Mouse (Mus musculus): ENCODE measurements around the gene Ppp1r21. TPM values are rescaled to one million over a fixed set of nuclear protein-coding genes. Genes with fewer than 3 reads are reported as not detected.
A peak's percentile ranks its signal among the peaks of the same experiment; 100 is the strongest.

Gene Ppp1r21
- polyA plus RNA-seq, 1 experiment from 2014 or later: 19.6 TPM

GRCm38 (mm10) chr17:88613721-88614120, 83.8 kb downstream of the Ppp1r21 start:
- 82% methylated on average over 3 of the region's 3 CpGs for WGBS
- no peaks in the 10 kb centered on the region for H3K27me3 ChIP-seq (ENCODE audit: insufficient read depth, poor library complexity, severe bottlenecking)
- no peaks in the 10 kb centered on the region for H3K9me3 ChIP-seq
- H3K36me3 ChIP-seq: peaks cover 4% of the 10 kb centered on the region; the same call in 1 of the 2 replicates
- H3K4me3 ChIP-seq: no peak overlapping the region
- no peak overlapping the region for H3K27ac ChIP-seq
- peaks cover 7% of the 10 kb centered on the region; the same call in 1 of the 2 replicates for H3K4me1 ChIP-seq
- no peak for DNase-seq (ENCODE audit: low spot score)

GRCm38 (mm10) chr17:88614234-88614633, 84.3 kb downstream of the Ppp1r21 start:
- WGBS: 50% methylated on average over 3 of the region's 3 CpGs
- H3K36me3 ChIP-seq: peaks cover 2% of the 10 kb centered on the region; the same call in 1 of the 2 replicates
- H3K4me3 ChIP-seq: no peak overlapping the region
- H3K27ac ChIP-seq: no peak overlapping the region
- H3K9me3 ChIP-seq: no peaks in the 10 kb centered on the region
- no peaks in the 10 kb centered on the region for H3K27me3 ChIP-seq (ENCODE audit: insufficient read depth, poor library complexity, severe bottlenecking)
- no peak for DNase-seq (ENCODE audit: low spot score)
- H3K4me1 ChIP-seq: peaks cover 7% of the 10 kb centered on the region; the same call in 1 of the 2 replicates

GRCm38 (mm10) chr17:88614733-88615132, 84.8 kb downstream of the Ppp1r21 start:
- peaks cover 7% of the 10 kb centered on the region; the same call in 1 of the 2 replicates for H3K4me1 ChIP-seq
- no peak overlapping the region for H3K4me3 ChIP-seq
- no peak overlapping the region for H3K27ac ChIP-seq
- DNase-seq (ENCODE audit: low spot score): no peak
- H3K27me3 ChIP-seq (ENCODE audit: insufficient read depth, poor library complexity, severe bottlenecking): no peaks in the 10 kb centered on the region
- H3K9me3 ChIP-seq: no peaks in the 10 kb centered on the region
- 86% methylated on average over 1 of the region's 1 CpGs for WGBS
- H3K36me3 ChIP-seq: no peaks in the 10 kb centered on the region; the same call in 1 of the 2 replicates

- H3K4me1 ChIP-seq: peaks cover 7% of the 10 kb centered on the region; the same call in 1 of the 2 replicates
- 83% methylated on average over 1 of the region's 1 CpGs for whole genome bisulfite sequencing
- no peaks in the 10 kb centered on the region for H3K9me3 ChIP-seq
- H3K4me3 ChIP-seq: no peak overlapping the region
- H3K36me3 ChIP-seq: peaks cover 4% of the 10 kb centered on the region; the same call in 1 of the 2 replicates
- H3K27ac ChIP-seq: no peak overlapping the region
- no peaks in the 10 kb centered on the region for H3K27me3 ChIP-seq (ENCODE audit: insufficient read depth, poor library complexity, severe bottlenecking)
- DNase-seq (ENCODE audit: low spot score): peak; percentile 61
Measured at GRCm38 (mm10) chr17:88615492-88616155, 85.7 kb downstream of the Ppp1r21 start.

- Histone ChIP-seq H3K4me3 (no peak overlapping the region), H3K27me3 (ENCODE audit: insufficient read depth, poor library complexity, severe bottlenecking) (no peaks in the 10 kb centered on the region), H3K27ac (no peak overlapping the region), H3K4me1 (peaks cover 13% of the 10 kb centered on the region), H3K36me3 (peaks cover 35% of the 10 kb centered on the region), H3K9me3 (no peaks in the 10 kb centered on the region)
- WGBS: 77% methylated on average over 4 of the region's 4 CpGs
- DNase-seq (ENCODE audit: low spot score): peak; percentile 47
Measured at GRCm38 (mm10) chr17:88620935-88621334, 91.0 kb downstream of the Ppp1r21 start.

- Histone ChIP-seq H3K9me3 (no peaks in the 10 kb centered on the region), H3K27ac (no peak overlapping the region), H3K4me1 (peaks cover 17% of the 10 kb centered on the region), H3K36me3 (peaks cover 35% of the 10 kb centered on the region), H3K4me3 (no peak overlapping the region), H3K27me3 (ENCODE audit: insufficient read depth, poor library complexity, severe bottlenecking) (no peaks in the 10 kb centered on the region)
- WGBS: 70% methylated on average over 3 of the region's 3 CpGs
- peak; percentile 31 for DNase-seq (ENCODE audit: low spot score)
Measured at GRCm38 (mm10) chr17:88621374-88621773, 91.5 kb downstream of the Ppp1r21 start.

- H3K27me3 ChIP-seq (ENCODE audit: insufficient read depth, poor library complexity, severe bottlenecking): no peaks in the 10 kb centered on the region
- H3K9me3 ChIP-seq: no peaks in the 10 kb centered on the region
- H3K36me3 ChIP-seq: peaks cover 35% of the 10 kb centered on the region
- DNase-seq (ENCODE audit: low spot score): peak; percentile 68
- H3K4me3 ChIP-seq: no peak overlapping the region
- WGBS: 94% methylated on average over 1 of the region's 1 CpGs
- H3K27ac ChIP-seq: no peak overlapping the region
- peaks cover 27% of the 10 kb centered on the region for H3K4me1 ChIP-seq
Measured at GRCm38 (mm10) chr17:88622711-88623110, 92.8 kb downstream of the Ppp1r21 start.

GRCm38 (mm10) chr17:88624386-88624785, 94.5 kb downstream of the Ppp1r21 start:
- 71% methylated on average over 4 of the region's 4 CpGs for WGBS
- Histone ChIP-seq H3K36me3 (peaks cover 35% of the 10 kb centered on the region), H3K4me3 (no peak overlapping the region), H3K27me3 (ENCODE audit: insufficient read depth, poor library complexity, severe bottlenecking) (no peaks in the 10 kb centered on the region), H3K4me1 (peaks cover 43% of the 10 kb centered on the region), H3K9me3 (no peaks in the 10 kb centered on the region), H3K27ac (no peak overlapping the region)
- DNase-seq (ENCODE audit: low spot score): peak; percentile 58

- Histone ChIP-seq H3K36me3 (peaks cover 33% of the 10 kb centered on the region), H3K9me3 (no peaks in the 10 kb centered on the region), H3K4me1 (peaks cover 53% of the 10 kb centered on the region), H3K4me3 (no peak overlapping the region), H3K27ac (peak overlapping the region; percentile 81), H3K27me3 (ENCODE audit: insufficient read depth, poor library complexity, severe bottlenecking) (no peaks in the 10 kb centered on the region)
- 81% methylated on average over 13 of the region's 13 CpGs for WGBS
- peak; percentile 69 for DNase-seq (ENCODE audit: low spot score)
Measured at GRCm38 (mm10) chr17:88625350-88625749, 95.4 kb downstream of the Ppp1r21 start.

- peak overlapping the region; percentile 81 for H3K27ac ChIP-seq
- H3K4me1 ChIP-seq: peaks cover 58% of the 10 kb centered on the region
- no peaks in the 10 kb centered on the region for H3K27me3 ChIP-seq (ENCODE audit: insufficient read depth, poor library complexity, severe bottlenecking)
- H3K9me3 ChIP-seq: no peaks in the 10 kb centered on the region
- peak; percentile 75 for DNase-seq (ENCODE audit: low spot score)
- H3K4me3 ChIP-seq: no peak overlapping the region
- 69% methylated on average over 7 of the region's 7 CpGs for WGBS
- peaks cover 29% of the 10 kb centered on the region for H3K36me3 ChIP-seq
Measured at GRCm38 (mm10) chr17:88625931-88626330, 96.0 kb downstream of the Ppp1r21 start.

- DNase-seq (ENCODE audit: low spot score): peak; percentile 75
- WGBS: 38% methylated on average over 7 of the region's 7 CpGs
- H3K4me3 ChIP-seq: peak overlapping the region; percentile 18; the same call in 1 of the 2 replicates
- peaks cover 24% of the 10 kb centered on the region for H3K36me3 ChIP-seq
- H3K4me1 ChIP-seq: peaks cover 58% of the 10 kb centered on the region
- H3K9me3 ChIP-seq: no peaks in the 10 kb centered on the region
- no peaks in the 10 kb centered on the region for H3K27me3 ChIP-seq (ENCODE audit: insufficient read depth, poor library complexity, severe bottlenecking)
- H3K27ac ChIP-seq: peak overlapping the region; percentile 81
Measured at GRCm38 (mm10) chr17:88626347-88626811, 96.5 kb downstream of the Ppp1r21 start.

- H3K27ac ChIP-seq: peak overlapping the region; percentile 81
- H3K36me3 ChIP-seq: peaks cover 16% of the 10 kb centered on the region
- 68% methylated on average over 7 of the region's 7 CpGs for WGBS
- H3K4me3 ChIP-seq: peak overlapping the region; percentile 18; the same call in 1 of the 2 replicates
- no peaks in the 10 kb centered on the region for H3K9me3 ChIP-seq
- no peaks in the 10 kb centered on the region for H3K27me3 ChIP-seq (ENCODE audit: insufficient read depth, poor library complexity, severe bottlenecking)
- peaks cover 58% of the 10 kb centered on the region for H3K4me1 ChIP-seq
- DNase-seq (ENCODE audit: low spot score): peak; percentile 58
Measured at GRCm38 (mm10) chr17:88627150-88627549, 97.2 kb downstream of the Ppp1r21 start.

- peaks cover 5% of the 10 kb centered on the region; the same call in 1 of the 2 replicates for H3K36me3 ChIP-seq
- no peaks in the 10 kb centered on the region for H3K9me3 ChIP-seq
- peak overlapping the region; percentile 27 for H3K4me3 ChIP-seq
- DNase-seq (ENCODE audit: low spot score): peak; percentile 83
- WGBS: 32% methylated on average over 10 of the region's 10 CpGs
- H3K27ac ChIP-seq: peak overlapping the region; percentile 88
- no peaks in the 10 kb centered on the region for H3K27me3 ChIP-seq (ENCODE audit: insufficient read depth, poor library complexity, severe bottlenecking)
- H3K4me1 ChIP-seq: peaks cover 58% of the 10 kb centered on the region
Measured at GRCm38 (mm10) chr17:88628676-88629380, 98.9 kb downstream of the Ppp1r21 start.

Measured in heart, embryonic 10.5 days (tissue).